Mouse (Mus musculus) hindbrain, embryonic 12.5 days (tissue): ENCODE measurements at regions not wholly inside any gene's neighbourhood (a gene's known extent, or its start where the extent isn't known, plus 50 kb on each side); places are given as distances from the start of the nearest gene placed in this dataset.

ENCODE experiments used
- ATAC-seq: fragments of 200-750 bp; cut with Nextera tagmentation; 2 replicates; pipeline ENCODE4 v1.8.0; 2017; ENCODE audit warnings: moderate TSS enrichment; ENCODE audit not compliant: low FRiP score
- H3K27ac ChIP-seq: fragments of 300-500 bp; sonication (generic); 2 replicates; pipeline ENCODE4 v1.5.1; 2016; ENCODE audit warnings: mild to moderate bottlenecking
- H3K27me3 ChIP-seq: fragments of 300-500 bp; sonication (generic); 2 replicates; pipeline ENCODE4 v1.6.1; 2016; ENCODE audit warnings: mild to moderate bottlenecking
- H3K36me3 ChIP-seq: fragments of 300-500 bp; sonication (generic); 2 replicates; pipeline ENCODE4 v1.6.1; 2016; ENCODE audit warnings: mild to moderate bottlenecking
- H3K4me1 ChIP-seq: fragments of 300-500 bp; sonication (generic); 2 replicates; pipeline ENCODE4 v1.6.1; 2016
- H3K4me2 ChIP-seq: fragments of 300-500 bp; sonication (generic); replicated peaks from 2 replicates; pipeline ENCODE4 v1.6.1; 2016; ENCODE audit warnings: mild to moderate bottlenecking
- H3K4me3 ChIP-seq: fragments of 300-500 bp; sonication (generic); 2 replicates; pipeline ENCODE4 v1.5.1; 2016; ENCODE audit warnings: mild to moderate bottlenecking
- H3K9ac ChIP-seq: fragments of 300-500 bp; sonication (generic); 2 replicates; pipeline ENCODE4 v1.6.1; 2016; ENCODE audit warnings: mild to moderate bottlenecking, moderate library complexity
- H3K9me3 ChIP-seq: fragments of 300-500 bp; sonication (generic); replicated peaks from 2 replicates; pipeline ENCODE4 v1.6.1; 2016; ENCODE audit warnings: mild to moderate bottlenecking
- WGBS: fragments of 180-500 bp; shearing (Covaris S2); methylation state at CpG from one replicate; pipeline ENCODE4 v1.1.7; 2016; 5-methylcytosine and 5-hydroxymethylcytosine counted together

- Histone ChIP-seq H3K4me2 (no peak overlapping the region), H3K27me3 (no peaks in the 10 kb centered on the region), H3K36me3 (no peaks in the 10 kb centered on the region), H3K4me1 (no peaks in the 10 kb centered on the region), H3K27ac (no peak overlapping the region), H3K9me3 (no peaks in the 10 kb centered on the region), H3K4me3 (no peak overlapping the region), H3K9ac (no peak overlapping the region)
- ATAC-seq: no peak
- 96% methylated on average over 2 of the region's 2 CpGs for WGBS
Measured at GRCm38 (mm10) chr13:101824962-101825361, 56.9 kb upstream of the Pik3r1 start.

- no peak overlapping the region for H3K9ac ChIP-seq
- no peak overlapping the region for H3K27ac ChIP-seq
- 78% methylated on average over 7 of the region's 7 CpGs for WGBS
- H3K4me2 ChIP-seq: no peak overlapping the region
- H3K9me3 ChIP-seq: no peaks in the 10 kb centered on the region
- no peaks in the 10 kb centered on the region for H3K4me1 ChIP-seq
- H3K4me3 ChIP-seq: no peak overlapping the region
- H3K27me3 ChIP-seq: no peaks in the 10 kb centered on the region
- no peaks in the 10 kb centered on the region for H3K36me3 ChIP-seq
- ATAC-seq: no peak
Measured at GRCm38 (mm10) chr13:101831872-101832629, 64.0 kb upstream of the Pik3r1 start.

GRCm38 (mm10) chr13:101834546-101834945, 66.5 kb upstream of the Pik3r1 start:
- WGBS: 84% methylated on average over 4 of the region's 4 CpGs
- Histone ChIP-seq H3K4me1 (no peaks in the 10 kb centered on the region), H3K36me3 (no peaks in the 10 kb centered on the region), H3K4me3 (no peak overlapping the region), H3K27ac (no peak overlapping the region), H3K9me3 (no peaks in the 10 kb centered on the region), H3K27me3 (no peaks in the 10 kb centered on the region), H3K4me2 (no peak overlapping the region), H3K9ac (no peak overlapping the region)
- ATAC-seq: no peak

GRCm38 (mm10) chr13:101836992-101837391, 69.0 kb upstream of the Pik3r1 start:
- ATAC-seq: no peak
- Histone ChIP-seq H3K4me1 (no peaks in the 10 kb centered on the region), H3K27me3 (no peaks in the 10 kb centered on the region), H3K9ac (no peak overlapping the region), H3K4me2 (no peak overlapping the region), H3K27ac (no peak overlapping the region), H3K4me3 (no peak overlapping the region), H3K36me3 (no peaks in the 10 kb centered on the region), H3K9me3 (no peaks in the 10 kb centered on the region)
- WGBS: 79% methylated on average over 1 of the region's 1 CpGs

GRCm38 (mm10) chr13:101844461-101845440, 76.7 kb upstream of the Pik3r1 start:
- Histone ChIP-seq H3K4me1 (no peaks in the 10 kb centered on the region), H3K36me3 (no peaks in the 10 kb centered on the region), H3K9ac (no peak overlapping the region), H3K4me2 (no peak overlapping the region), H3K27me3 (no peaks in the 10 kb centered on the region), H3K4me3 (no peak overlapping the region), H3K27ac (no peak overlapping the region), H3K9me3 (no peaks in the 10 kb centered on the region)
- 81% methylated on average over 7 of the region's 7 CpGs for WGBS
- ATAC-seq: no peak

GRCm38 (mm10) chr13:101846016-101846415, 78.0 kb upstream of the Pik3r1 start:
- Histone ChIP-seq H3K9ac (no peak overlapping the region), H3K27ac (no peak overlapping the region), H3K27me3 (no peaks in the 10 kb centered on the region), H3K4me1 (no peaks in the 10 kb centered on the region), H3K4me3 (no peak overlapping the region), H3K36me3 (no peaks in the 10 kb centered on the region), H3K4me2 (no peak overlapping the region), H3K9me3 (no peaks in the 10 kb centered on the region)
- 64% methylated on average over 3 of the region's 3 CpGs for WGBS
- ATAC-seq: no peak

- no peaks in the 10 kb centered on the region for H3K27me3 ChIP-seq
- H3K27ac ChIP-seq: no peak overlapping the region
- H3K4me2 ChIP-seq: no peak overlapping the region
- 85% methylated on average over 12 of the region's 12 CpGs for WGBS
- no peak overlapping the region for H3K4me3 ChIP-seq
- no peaks in the 10 kb centered on the region for H3K9me3 ChIP-seq
- H3K36me3 ChIP-seq: no peaks in the 10 kb centered on the region
- H3K9ac ChIP-seq: no peak overlapping the region
- no peak for ATAC-seq
- H3K4me1 ChIP-seq: no peaks in the 10 kb centered on the region
Measured at GRCm38 (mm10) chr13:101847879-101848600, 80.0 kb upstream of the Pik3r1 start.

GRCm38 (mm10) chr13:101848601-101849147, 80.7 kb upstream of the Pik3r1 start:
- H3K36me3 ChIP-seq: no peaks in the 10 kb centered on the region

GRCm38 (mm10) chr13:101849416-101849815, 81.4 kb upstream of the Pik3r1 start:
- Histone ChIP-seq H3K4me1 (no peaks in the 10 kb centered on the region), H3K9me3 (no peaks in the 10 kb centered on the region), H3K4me3 (no peak overlapping the region), H3K27me3 (no peaks in the 10 kb centered on the region), H3K27ac (no peak overlapping the region), H3K9ac (no peak overlapping the region), H3K4me2 (no peak overlapping the region), H3K36me3 (no peaks in the 10 kb centered on the region)
- 93% methylated on average over 6 of the region's 6 CpGs for WGBS
- ATAC-seq: no peak

More at GRCm38 (mm10) chr13:101848601-101849147, 80.7 kb upstream of the Pik3r1 start:
- no peaks in the 10 kb centered on the region for H3K9me3 ChIP-seq
- H3K4me1 ChIP-seq: no peaks in the 10 kb centered on the region
- H3K9ac ChIP-seq: no peak overlapping the region
- H3K27me3 ChIP-seq: no peaks in the 10 kb centered on the region
- 66% methylated on average over 2 of the region's 2 CpGs for WGBS
- no peak overlapping the region for H3K27ac ChIP-seq
- H3K4me2 ChIP-seq: no peak overlapping the region
- ATAC-seq: no peak
- H3K4me3 ChIP-seq: no peak overlapping the region

GRCm38 (mm10) chr13:101851329-101851728, 83.3 kb upstream of the Pik3r1 start:
- 69% methylated on average over 6 of the region's 6 CpGs for WGBS

GRCm38 (mm10) chr13:101852960-101853359, 84.9 kb upstream of the Pik3r1 start:
- Histone ChIP-seq H3K27ac (no peak overlapping the region), H3K9me3 (no peaks in the 10 kb centered on the region), H3K27me3 (no peaks in the 10 kb centered on the region), H3K4me1 (no peaks in the 10 kb centered on the region), H3K9ac (no peak overlapping the region), H3K4me3 (no peak overlapping the region), H3K4me2 (no peak overlapping the region), H3K36me3 (no peaks in the 10 kb centered on the region)
- ATAC-seq: no peak
- 93% methylated on average over 5 of the region's 5 CpGs for WGBS

More at GRCm38 (mm10) chr13:101851329-101851728, 83.3 kb upstream of the Pik3r1 start:
- Histone ChIP-seq H3K9ac (no peak overlapping the region), H3K4me2 (no peak overlapping the region), H3K4me1 (no peaks in the 10 kb centered on the region), H3K27me3 (no peaks in the 10 kb centered on the region), H3K36me3 (no peaks in the 10 kb centered on the region), H3K27ac (no peak overlapping the region), H3K4me3 (no peak overlapping the region), H3K9me3 (no peaks in the 10 kb centered on the region)
- no peak for ATAC-seq

GRCm38 (mm10) chr13:101855141-101855540, 87.1 kb upstream of the Pik3r1 start:
- H3K9ac ChIP-seq: no peak overlapping the region
- no peak overlapping the region for H3K4me2 ChIP-seq
- H3K27me3 ChIP-seq: no peaks in the 10 kb centered on the region
- H3K4me3 ChIP-seq: no peak overlapping the region
- no peak overlapping the region for H3K27ac ChIP-seq
- 85% methylated on average over 9 of the region's 9 CpGs for WGBS
- H3K4me1 ChIP-seq: no peaks in the 10 kb centered on the region
- no peaks in the 10 kb centered on the region for H3K9me3 ChIP-seq
- no peak for ATAC-seq
- H3K36me3 ChIP-seq: no peaks in the 10 kb centered on the region
